Mouse (Mus musculus) cerebellum, adult 9-10 months (tissue): Measurements from ENCODE around the gene Tm7sf3.
"Not testable (repeated sequence)": the region's sequence is repeated elsewhere in the genome, so short reads cannot be mapped to it uniquely, and the experiment has no call there.

ENCODE experiments used
- DNase-seq: peaks from one replicate; pipeline ENCODE4 v3.0.0; 2022

Gene Tm7sf3

DNA sequence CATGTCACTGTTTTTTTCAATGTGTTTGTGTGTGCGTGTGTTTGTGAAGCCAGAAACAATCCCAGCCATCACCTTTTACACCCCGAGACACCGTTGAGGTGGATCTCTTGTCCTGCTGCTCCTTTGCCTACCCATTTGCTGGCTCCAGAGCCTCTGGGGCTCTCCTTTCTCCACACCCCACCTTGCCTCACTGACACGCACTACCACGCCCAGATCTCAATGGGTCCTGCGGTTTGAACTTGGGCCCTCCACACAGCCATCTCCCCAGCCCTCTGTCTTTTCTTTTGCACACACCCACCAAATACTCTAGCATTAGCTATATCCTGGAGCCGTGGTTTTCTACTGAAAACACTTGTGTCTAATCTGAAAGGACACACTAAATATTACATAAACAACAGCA, 30.7 kb downstream of the Tm7sf3 start:
- DNase-seq, result no peak

- DNase-seq, result no peak
Observed at GRCm38 (mm10) chr6:146611385-146611784, 31.2 kb downstream of the Tm7sf3 start.

GRCm38 (mm10) chr6:146603651-146604050, 39.0 kb downstream of the Tm7sf3 start:
- no peak for DNase-seq

- no peak for DNase-seq
Observed at GRCm38 (mm10) chr6:146602601-146603000, 40.0 kb downstream of the Tm7sf3 start.

DNA sequence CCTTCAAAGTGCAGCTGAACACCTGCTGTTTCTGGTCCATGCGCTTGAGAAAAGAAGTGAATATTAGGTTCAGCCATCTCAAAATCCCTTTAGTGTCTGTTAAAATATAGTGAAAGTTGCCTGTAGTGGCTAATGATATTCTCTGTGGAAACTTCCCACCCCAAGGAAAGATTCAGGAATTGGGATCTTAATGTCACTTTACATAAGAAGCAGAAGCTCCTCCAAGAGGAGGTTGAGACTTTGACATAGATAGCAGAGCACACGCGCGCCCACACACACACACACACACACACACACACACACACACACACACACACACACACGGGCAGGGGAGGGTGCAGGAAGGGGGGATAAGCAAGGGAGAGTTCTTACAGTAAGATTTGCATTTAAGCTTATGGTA, 57.5 kb downstream of the Tm7sf3 start:
- DNase-seq, result no peak

- no peak for DNase-seq
Observed at GRCm38 (mm10) chr6:146583366-146584046, 59.1 kb downstream of the Tm7sf3 start.

- no peak for DNase-seq
Observed at GRCm38 (mm10) chr6:146580381-146580926, 62.2 kb downstream of the Tm7sf3 start.

DNA sequence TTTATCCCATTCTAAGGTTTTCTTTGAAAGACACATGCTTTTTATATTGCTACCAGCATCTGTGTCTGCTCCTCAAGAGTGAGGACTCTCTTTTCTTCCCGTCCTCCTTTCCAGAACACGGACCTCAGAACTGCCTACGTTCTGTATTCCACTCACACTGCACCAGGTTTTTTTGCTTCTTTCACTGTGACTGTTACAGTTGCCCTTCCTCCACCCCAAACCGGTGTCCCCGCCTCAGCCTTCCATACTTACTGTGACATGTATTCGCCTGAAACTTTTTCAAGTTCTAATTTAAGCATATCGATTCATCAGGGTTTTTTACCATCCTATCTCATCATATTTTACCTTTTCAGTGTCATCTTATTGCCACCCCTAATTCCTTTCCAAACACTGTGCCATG, 64.0 kb downstream of the Tm7sf3 start:
- DNase-seq, result peak; percentile 47

DNA sequence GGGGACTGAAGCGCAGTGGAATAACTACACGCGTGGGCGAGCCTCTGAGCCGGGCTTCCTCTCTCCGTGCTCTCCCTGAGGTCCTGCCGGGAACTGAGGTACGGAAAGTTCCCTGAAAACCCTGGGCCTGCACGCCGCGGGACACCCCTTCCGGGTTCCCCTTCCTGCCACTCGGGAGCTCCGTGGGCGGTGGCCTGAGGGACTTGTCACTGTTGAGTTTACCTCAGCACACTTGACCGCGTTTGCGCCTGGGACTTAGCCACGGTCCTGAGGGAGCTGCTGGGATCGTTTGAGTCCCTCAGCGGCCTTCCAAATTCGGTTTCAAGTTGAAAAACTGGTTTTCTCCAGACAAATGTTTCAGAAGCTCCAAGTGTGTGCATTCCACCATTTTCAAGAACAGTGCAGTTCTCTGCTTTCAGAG, 64.5 kb downstream of the Tm7sf3 start:
- DNase-seq, result no peak

DNA sequence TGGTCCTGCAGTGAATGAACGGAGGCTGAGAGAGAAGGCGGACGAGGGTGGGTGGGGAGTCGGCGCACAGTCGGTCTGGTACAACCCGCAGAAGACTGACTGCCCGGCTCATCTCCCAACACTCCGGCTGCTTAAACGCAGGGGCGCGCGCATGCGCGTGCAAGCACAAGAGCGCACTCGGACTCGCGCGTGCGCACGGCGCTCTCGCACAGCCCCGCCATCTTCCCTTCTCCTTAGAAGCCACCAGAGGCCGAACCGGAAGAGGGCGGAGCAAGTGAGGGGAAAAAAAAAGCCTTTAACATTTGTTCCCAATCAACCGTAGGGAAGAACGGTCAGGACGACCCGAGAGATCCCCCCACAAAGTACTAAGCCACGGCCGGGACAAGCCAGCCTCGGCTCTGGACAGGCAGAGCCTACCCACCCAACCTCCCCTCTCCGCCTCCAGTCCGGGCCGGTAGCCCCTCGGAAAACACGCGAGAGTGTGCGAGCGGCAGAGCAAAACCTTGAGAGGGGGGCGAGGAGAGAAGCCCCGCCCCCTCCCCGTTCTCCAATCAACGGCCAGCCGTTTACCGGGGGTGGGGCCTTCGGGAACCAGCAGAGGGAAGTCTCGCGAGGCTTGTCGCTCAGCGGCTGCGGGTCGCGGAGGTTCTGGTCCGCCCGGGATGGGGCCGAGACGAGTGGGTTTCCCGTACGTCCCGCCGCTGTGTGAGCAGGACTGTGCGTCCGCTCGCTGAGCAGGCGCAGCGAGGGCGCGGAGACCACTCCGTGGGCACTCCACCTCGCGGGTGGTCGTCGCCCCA, 65.1 kb downstream of the Tm7sf3 start, which contains the start of gene Ints13:
TSS of gene Ints13 (minus strand) at position 526 of the 800 bp plus-strand sequence.
- peak; percentile 98 for DNase-seq

GRCm38 (mm10) chr6:146576903-146577302, 65.7 kb downstream of the Tm7sf3 start, which contains the start of gene Fgfr1op2:
Gene Fgfr1op2, plus strand, starts transcription at chr6:146577203.
- DNase-seq, result no peak

GRCm38 (mm10) chr6:146572073-146572472, 70.6 kb downstream of the Tm7sf3 start:
- DNase-seq, result no peak

DNA sequence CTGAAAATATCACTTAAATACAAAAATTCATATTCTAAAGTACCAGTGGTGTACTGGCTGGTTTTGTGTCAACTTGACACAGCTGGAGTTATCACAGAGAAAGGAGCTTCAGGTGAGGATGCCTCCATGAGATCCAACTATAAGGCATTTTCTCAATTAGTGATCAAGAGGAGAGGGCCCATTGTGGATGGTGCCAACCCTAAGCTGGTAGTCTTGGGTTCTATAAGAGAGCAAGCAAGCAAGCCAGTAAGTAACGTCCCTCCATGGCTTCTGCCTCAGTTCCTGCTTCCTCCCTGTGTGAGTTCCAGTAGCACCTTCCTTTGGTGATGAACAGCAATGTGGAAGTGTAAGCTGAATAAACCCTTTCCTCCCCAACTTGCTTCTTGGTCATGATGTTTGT, 80.2 kb downstream of the Tm7sf3 start:
- not testable (repeated sequence) for DNase-seq
